Mouse (Mus musculus): ENCODE data around the gene Gm15155.

DNA sequence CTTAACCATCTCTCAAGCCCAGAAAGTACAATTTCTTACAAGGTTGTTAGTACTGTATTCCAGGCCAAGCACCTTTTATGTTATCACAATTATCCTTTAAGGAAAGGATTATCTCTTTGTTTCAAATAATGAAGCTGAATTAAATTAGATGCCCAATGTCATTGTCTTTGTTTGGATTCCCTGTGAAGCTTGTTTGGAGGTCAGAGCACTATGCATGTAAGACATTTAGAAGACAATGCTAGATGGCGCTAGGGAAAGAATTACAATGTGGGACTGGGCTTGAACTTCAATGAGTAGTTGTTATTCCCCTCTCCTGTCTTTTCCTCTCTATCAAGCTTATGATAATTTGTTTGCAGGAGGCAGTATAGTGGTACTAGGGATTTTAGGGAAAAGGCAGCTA lies 29.9 kb upstream of the Gm15155 start:
- TF ChIP-seq POLR2A (IDR thresholded peaks at IDR 0.05; ENCODE audit: borderline replicate concordance, insufficient read depth, low read length) (no peak), CTCF (IDR thresholded peaks at IDR 0.05; ENCODE audit: borderline replicate concordance, insufficient read depth, low read depth, low read length) (no peak)

Measured in cerebellum, adult 2 months (tissue).